Mouse (Mus musculus): Measurements from ENCODE around the gene Drd3. TPM values are rescaled to one million over a fixed set of nuclear protein-coding genes. Genes with fewer than 3 reads are reported as not detected.

Gene Drd3
- polyA plus RNA-seq, 2 experiments, result not detected

GRCm38 (mm10) chr16:43732496-43732895 lies 21.3 kb upstream of the Drd3 start:
- no peak for DNase-seq (ENCODE audit: low read depth in 3 of 3, low spot score in 3 of 3)
- WGBS (ENCODE audit: insufficient replicate concordance), result 74% methylated on average over 10 of the region's 10 CpGs
- TF ChIP-seq EP300 (IDR thresholded peaks at IDR 0.05; ENCODE audit: low read depth) (no peak), CTCF (IDR thresholded peaks at IDR 0.05; ENCODE audit: low read depth) (no peak)

GRCm38 (mm10) chr16:43732900-43733299 lies 20.9 kb upstream of the Drd3 start:
- Histone ChIP-seq H3K9me3 (ENCODE audit: control insufficient read depth, low read length) (no peaks in the 10 kb centered on the region), H3K36me3 (replicated peaks; ENCODE audit: control insufficient read depth, insufficient read depth, low read depth) (no peaks in the 10 kb centered on the region), H3K4me2 (ENCODE audit: low read depth) (no peak overlapping the region), H3K9ac (replicated peaks) (no peak overlapping the region), H3K4me1 (replicated peaks; ENCODE audit: control insufficient read depth in 2 of 2, insufficient read depth in 2 of 2, low read length in 1 of 2) (no peaks in the 10 kb centered on the region), H3K27me3 (ENCODE audit: control insufficient read depth, insufficient read depth, low read length) (no peaks in the 10 kb centered on the region), H3K4me3 (ENCODE audit: insufficient read depth in 1 of 2, low read depth in 2 of 2, low read length in 2 of 2) (no peak overlapping the region), H3K27ac (no peak overlapping the region)
- no peak for TF ChIP-seq EP300 (IDR thresholded peaks at IDR 0.05; ENCODE audit: low read depth)
- TF ChIP-seq CTCF (IDR thresholded peaks at IDR 0.05; ENCODE audit: low read depth), result no peak
- DNase-seq (ENCODE audit: low read depth in 3 of 3, low spot score in 3 of 3) (no peak), ATAC-seq (ENCODE audit: insufficient read depth) (no peak)
- WGBS (ENCODE audit: insufficient replicate concordance), result 74% methylated on average over 5 of the region's 5 CpGs

More at GRCm38 (mm10) chr16:43732496-43732895, 21.3 kb upstream of the Drd3 start:
- Histone ChIP-seq H3K27ac (no peak overlapping the region), H3K9ac (replicated peaks) (no peak overlapping the region), H3K27me3 (ENCODE audit: control insufficient read depth, insufficient read depth, low read length) (no peaks in the 10 kb centered on the region), H3K9me3 (ENCODE audit: control insufficient read depth, low read length) (no peaks in the 10 kb centered on the region), H3K4me3 (ENCODE audit: insufficient read depth in 1 of 2, low read depth in 2 of 2, low read length in 2 of 2) (no peak overlapping the region), H3K36me3 (replicated peaks; ENCODE audit: control insufficient read depth, insufficient read depth, low read depth) (no peaks in the 10 kb centered on the region), H3K4me1 (replicated peaks; ENCODE audit: control insufficient read depth in 2 of 2, insufficient read depth in 2 of 2, low read length in 1 of 2) (no peaks in the 10 kb centered on the region), H3K4me2 (ENCODE audit: low read depth) (no peak overlapping the region)
- no peak for ATAC-seq (ENCODE audit: insufficient read depth)

- no peak for DNase-seq (ENCODE audit: low read depth in 3 of 3, low spot score in 3 of 3)
- TF ChIP-seq CTCF (IDR thresholded peaks at IDR 0.05; ENCODE audit: low read depth) (no peak), EP300 (IDR thresholded peaks at IDR 0.05; ENCODE audit: low read depth) (no peak)
- Histone ChIP-seq H3K27me3 (ENCODE audit: control insufficient read depth, insufficient read depth, low read length) (no peaks in the 10 kb centered on the region), H3K27ac (no peak overlapping the region), H3K4me3 (ENCODE audit: insufficient read depth in 1 of 2, low read depth in 2 of 2, low read length in 2 of 2) (no peak overlapping the region), H3K4me1 (replicated peaks; ENCODE audit: control insufficient read depth in 2 of 2, insufficient read depth in 2 of 2, low read length in 1 of 2) (no peaks in the 10 kb centered on the region), H3K9me3 (ENCODE audit: control insufficient read depth, low read length) (no peaks in the 10 kb centered on the region), H3K9ac (replicated peaks) (no peak overlapping the region), H3K36me3 (replicated peaks; ENCODE audit: control insufficient read depth, insufficient read depth, low read depth) (no peaks in the 10 kb centered on the region), H3K4me2 (ENCODE audit: low read depth) (no peak overlapping the region)
- no peak for ATAC-seq (ENCODE audit: insufficient read depth)
- 54% methylated on average over 4 of the region's 4 CpGs for WGBS (ENCODE audit: insufficient replicate concordance)
Measured at GRCm38 (mm10) chr16:43737933-43738332, 15.9 kb upstream of the Drd3 start.

GRCm38 (mm10) chr16:43740936-43741335 lies 12.9 kb upstream of the Drd3 start:
- Histone ChIP-seq H3K27ac (no peak overlapping the region), H3K9me3 (ENCODE audit: control insufficient read depth, low read length) (no peaks in the 10 kb centered on the region), H3K36me3 (replicated peaks; ENCODE audit: control insufficient read depth, insufficient read depth, low read depth) (no peaks in the 10 kb centered on the region), H3K27me3 (ENCODE audit: control insufficient read depth, insufficient read depth, low read length) (no peaks in the 10 kb centered on the region), H3K4me3 (ENCODE audit: insufficient read depth in 1 of 2, low read depth in 2 of 2, low read length in 2 of 2) (no peak overlapping the region), H3K4me2 (ENCODE audit: low read depth) (no peak overlapping the region), H3K4me1 (replicated peaks; ENCODE audit: control insufficient read depth in 2 of 2, insufficient read depth in 2 of 2, low read length in 1 of 2) (no peaks in the 10 kb centered on the region), H3K9ac (replicated peaks) (no peak overlapping the region)
- no peak for TF ChIP-seq CTCF (IDR thresholded peaks at IDR 0.05; ENCODE audit: low read depth)
- TF ChIP-seq EP300 (IDR thresholded peaks at IDR 0.05; ENCODE audit: low read depth), result no peak
- 43% methylated on average over 2 of the region's 2 CpGs for WGBS (ENCODE audit: insufficient replicate concordance)
- ATAC-seq (ENCODE audit: insufficient read depth) (no peak), DNase-seq (ENCODE audit: low read depth in 3 of 3, low spot score in 3 of 3) (no peak)

GRCm38 (mm10) chr16:43748424-43748823 lies 5.4 kb upstream of the Drd3 start:
- ATAC-seq (ENCODE audit: insufficient read depth), result no peak
- whole genome bisulfite sequencing (ENCODE audit: insufficient replicate concordance), result 63% methylated on average over 2 of the region's 2 CpGs
- no peak for DNase-seq (ENCODE audit: low read depth in 3 of 3, low spot score in 3 of 3)
- H3K9me3 ChIP-seq (ENCODE audit: control insufficient read depth, low read length), result no peaks in the 10 kb centered on the region
- H3K27me3 ChIP-seq (ENCODE audit: control insufficient read depth, insufficient read depth, low read length), result no peaks in the 10 kb centered on the region
- no peak overlapping the region for H3K4me3 ChIP-seq (ENCODE audit: insufficient read depth in 1 of 2, low read depth in 2 of 2, low read length in 2 of 2)
- no peak overlapping the region for H3K27ac ChIP-seq
- H3K4me1 ChIP-seq (replicated peaks; ENCODE audit: control insufficient read depth in 2 of 2, insufficient read depth in 2 of 2, low read length in 1 of 2), result no peaks in the 10 kb centered on the region
- TF ChIP-seq CTCF (IDR thresholded peaks at IDR 0.05; ENCODE audit: low read depth), result no peak
- no peak for TF ChIP-seq EP300 (IDR thresholded peaks at IDR 0.05; ENCODE audit: low read depth)
- H3K36me3 ChIP-seq (replicated peaks; ENCODE audit: control insufficient read depth, insufficient read depth, low read depth), result no peaks in the 10 kb centered on the region
- H3K4me2 ChIP-seq (ENCODE audit: low read depth), result no peak overlapping the region
- H3K9ac ChIP-seq (replicated peaks), result no peak overlapping the region
